Mouse (Mus musculus): ENCODE data around the gene Lrrc20. TPM values are rescaled to one million over a fixed set of nuclear protein-coding genes. Genes with fewer than 3 reads are reported as not detected.

The Lrrc20 gene
- total and polyA plus RNA-seq, 2 experiments from 2014 or later: 8.3 to 15.5 TPM

- H3K4me1 ChIP-seq (ENCODE audit: insufficient read depth, low read length): no peaks in the 10 kb centered on the region
- no peaks in the 10 kb centered on the region; the same call in 1 of the 2 replicates for H3K27me3 ChIP-seq (ENCODE audit: insufficient read depth, low read length)
- TF ChIP-seq CTCF (IDR thresholded peaks at IDR 0.05): no peak
- DNase-seq (ENCODE audit: low spot score) (no peak), ATAC-seq (ENCODE audit: low FRiP score) (no peak)
- H3K4me2 ChIP-seq (ENCODE audit: low read depth, low read length, poor library complexity, severe bottlenecking): no peak overlapping the region
- no peak overlapping the region for H3K4me3 ChIP-seq (ENCODE audit: low read depth, low read length)
- H3K9me3 ChIP-seq (ENCODE audit: low read length): no peaks in the 10 kb centered on the region
- H3K27ac ChIP-seq (ENCODE audit: low read depth, low read length): no peak overlapping the region
- no peaks in the 10 kb centered on the region for H3K36me3 ChIP-seq (ENCODE audit: insufficient read depth, low read length)
- 94% methylated on average over 10 of the region's 10 CpGs for WGBS
- no peak overlapping the region for H3K9ac ChIP-seq (replicated peaks; ENCODE audit: low read length, poor library complexity, severe bottlenecking)
Measured at GRCm38 (mm10) chr10:61479461-61479860, 3.9 kb downstream of the Lrrc20 start.

DNA sequence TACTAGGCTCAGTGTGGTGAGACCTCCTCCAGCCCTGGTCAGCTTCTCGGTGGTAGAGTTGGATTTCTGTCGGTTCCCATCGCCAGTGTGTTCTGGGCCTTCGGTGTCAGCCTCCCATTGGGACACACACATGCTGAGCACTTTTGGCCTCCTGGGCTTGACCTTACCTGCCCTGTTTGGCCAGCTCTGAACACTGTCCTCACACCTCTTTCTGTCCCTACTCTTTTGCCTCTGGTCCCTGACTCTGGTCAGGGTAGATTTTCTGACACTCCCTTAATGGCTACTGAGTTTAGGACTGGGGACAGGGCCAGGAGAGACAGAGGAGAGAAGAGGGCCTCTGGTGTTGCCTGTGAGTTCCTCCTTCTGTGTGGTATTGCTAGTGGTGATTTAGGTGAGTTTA lies 4.3 kb downstream of the Lrrc20 start:
- Histone ChIP-seq H3K36me3 (ENCODE audit: insufficient read depth, low read length) (no peaks in the 10 kb centered on the region), H3K27me3 (ENCODE audit: insufficient read depth, low read length) (no peaks in the 10 kb centered on the region; the same call in 1 of the 2 replicates), H3K4me1 (ENCODE audit: insufficient read depth, low read length) (no peaks in the 10 kb centered on the region), H3K27ac (ENCODE audit: low read depth, low read length) (no peak overlapping the region), H3K4me3 (ENCODE audit: low read depth, low read length) (no peak overlapping the region), H3K9ac (replicated peaks; ENCODE audit: low read length, poor library complexity, severe bottlenecking) (no peak overlapping the region), H3K9me3 (ENCODE audit: low read length) (no peaks in the 10 kb centered on the region), H3K4me2 (ENCODE audit: low read depth, low read length, poor library complexity, severe bottlenecking) (no peak overlapping the region)
- DNase-seq (ENCODE audit: low spot score) (no peak), ATAC-seq (ENCODE audit: low FRiP score) (no peak)
- no peak for TF ChIP-seq CTCF (IDR thresholded peaks at IDR 0.05)
- 96% methylated on average over 4 of the region's 4 CpGs for WGBS

DNA sequence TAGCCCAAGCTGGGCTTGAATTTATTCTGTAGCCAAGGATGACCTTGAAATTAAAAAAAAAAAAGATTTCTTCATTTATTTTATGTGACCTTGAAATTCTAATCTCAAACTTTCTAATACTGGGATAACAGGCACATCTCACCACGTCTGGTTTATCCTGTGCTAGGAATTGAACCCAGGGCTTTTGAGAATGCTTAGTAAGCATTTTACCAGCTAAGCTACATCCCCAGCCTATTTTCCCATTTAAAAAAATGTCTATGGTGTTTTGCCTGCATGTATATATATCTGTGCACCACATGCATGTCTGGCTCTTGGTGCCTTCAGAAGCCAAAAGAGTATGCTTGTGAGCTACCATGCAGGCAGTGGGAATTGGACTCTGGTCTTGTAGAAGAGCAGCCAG lies 4.9 kb downstream of the Lrrc20 start:
- Histone ChIP-seq H3K4me1 (ENCODE audit: insufficient read depth, low read length) (no peaks in the 10 kb centered on the region), H3K9me3 (ENCODE audit: low read length) (no peaks in the 10 kb centered on the region), H3K27ac (ENCODE audit: low read depth, low read length) (no peak overlapping the region), H3K4me2 (ENCODE audit: low read depth, low read length, poor library complexity, severe bottlenecking) (no peak overlapping the region), H3K4me3 (ENCODE audit: low read depth, low read length) (no peak overlapping the region), H3K27me3 (ENCODE audit: insufficient read depth, low read length) (no peaks in the 10 kb centered on the region; the same call in 1 of the 2 replicates), H3K36me3 (ENCODE audit: insufficient read depth, low read length) (no peaks in the 10 kb centered on the region), H3K9ac (replicated peaks; ENCODE audit: low read length, poor library complexity, severe bottlenecking) (no peak overlapping the region)
- no peak for ATAC-seq (ENCODE audit: low FRiP score)
- DNase-seq (ENCODE audit: low spot score): no peak
- no peak for TF ChIP-seq CTCF (IDR thresholded peaks at IDR 0.05)
- 76% methylated on average over 1 of the region's 1 CpGs for WGBS

DNA sequence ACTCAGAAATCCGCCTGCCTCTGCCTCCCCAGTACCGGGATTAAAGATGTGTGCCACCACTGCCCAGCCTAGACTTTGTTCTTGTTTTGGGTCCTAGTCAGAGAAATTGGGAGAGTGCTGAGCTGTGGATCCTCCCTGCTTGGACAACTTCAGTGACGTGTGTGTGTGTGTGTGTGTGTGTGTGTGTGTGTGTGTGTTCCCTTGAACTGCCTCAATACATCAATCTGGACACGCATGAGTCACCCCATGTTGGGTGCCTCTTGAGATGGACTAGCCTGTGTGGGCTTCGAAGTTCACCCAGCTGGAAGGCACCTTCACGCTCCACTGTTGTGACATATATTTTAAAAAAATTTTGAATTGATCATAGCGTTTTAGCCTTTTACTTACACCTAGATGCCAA lies 7.2 kb downstream of the Lrrc20 start:
- Histone ChIP-seq H3K4me3 (ENCODE audit: low read depth, low read length) (no peak overlapping the region), H3K9me3 (ENCODE audit: low read length) (no peaks in the 10 kb centered on the region), H3K4me1 (ENCODE audit: insufficient read depth, low read length) (no peaks in the 10 kb centered on the region), H3K27me3 (ENCODE audit: insufficient read depth, low read length) (no peaks in the 10 kb centered on the region; the same call in 1 of the 2 replicates), H3K4me2 (ENCODE audit: low read depth, low read length, poor library complexity, severe bottlenecking) (no peak overlapping the region), H3K27ac (ENCODE audit: low read depth, low read length) (no peak overlapping the region), H3K9ac (replicated peaks; ENCODE audit: low read length, poor library complexity, severe bottlenecking) (no peak overlapping the region), H3K36me3 (ENCODE audit: insufficient read depth, low read length) (no peaks in the 10 kb centered on the region)
- no peak for ATAC-seq (ENCODE audit: low FRiP score)
- DNase-seq (ENCODE audit: low spot score): no peak
- 93% methylated on average over 7 of the region's 7 CpGs for WGBS
- no peak for TF ChIP-seq CTCF (IDR thresholded peaks at IDR 0.05)

DNA sequence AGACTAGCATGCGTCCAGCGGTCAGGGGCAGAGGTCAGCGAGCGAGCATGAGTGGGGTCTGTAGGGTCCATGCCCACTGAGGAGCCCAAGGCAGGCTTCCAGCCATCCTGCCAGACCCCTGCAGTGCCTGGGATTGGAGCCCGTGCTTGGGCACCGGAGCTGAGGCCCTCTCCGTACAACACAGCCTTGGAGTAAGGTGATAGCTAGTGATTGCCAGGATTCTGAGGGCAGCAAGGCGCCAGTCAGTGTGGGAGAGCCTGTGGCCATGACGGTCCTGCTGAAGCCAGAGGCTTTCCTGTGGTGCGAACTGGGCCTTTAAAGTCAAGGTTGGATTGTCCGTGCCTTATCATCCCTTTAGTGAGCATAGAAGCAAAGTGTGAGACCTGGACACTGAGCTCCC lies 9.2 kb downstream of the Lrrc20 start:
- 81% methylated on average over 11 of the region's 11 CpGs for WGBS
- H3K36me3 ChIP-seq (ENCODE audit: insufficient read depth, low read length): no peaks in the 10 kb centered on the region
- TF ChIP-seq CTCF (IDR thresholded peaks at IDR 0.05): no peak
- no peak overlapping the region for H3K27ac ChIP-seq (ENCODE audit: low read depth, low read length)
- H3K4me1 ChIP-seq (ENCODE audit: insufficient read depth, low read length): no peaks in the 10 kb centered on the region
- ATAC-seq (ENCODE audit: low FRiP score) (no peak), DNase-seq (ENCODE audit: low spot score) (no peak)
- H3K27me3 ChIP-seq (ENCODE audit: insufficient read depth, low read length): no peaks in the 10 kb centered on the region; the same call in 1 of the 2 replicates
- no peak overlapping the region for H3K4me2 ChIP-seq (ENCODE audit: low read depth, low read length, poor library complexity, severe bottlenecking)
- no peak overlapping the region for H3K4me3 ChIP-seq (ENCODE audit: low read depth, low read length)
- no peaks in the 10 kb centered on the region for H3K9me3 ChIP-seq (ENCODE audit: low read length)
- H3K9ac ChIP-seq (replicated peaks; ENCODE audit: low read length, poor library complexity, severe bottlenecking): no peak overlapping the region

- Histone ChIP-seq H3K4me2 (ENCODE audit: low read depth, low read length, poor library complexity, severe bottlenecking) (no peak overlapping the region), H3K9me3 (ENCODE audit: low read length) (no peaks in the 10 kb centered on the region), H3K4me1 (ENCODE audit: insufficient read depth, low read length) (no peaks in the 10 kb centered on the region), H3K9ac (replicated peaks; ENCODE audit: low read length, poor library complexity, severe bottlenecking) (no peak overlapping the region), H3K4me3 (ENCODE audit: low read depth, low read length) (no peak overlapping the region), H3K27me3 (ENCODE audit: insufficient read depth, low read length) (no peaks in the 10 kb centered on the region; the same call in 1 of the 2 replicates), H3K36me3 (ENCODE audit: insufficient read depth, low read length) (no peaks in the 10 kb centered on the region), H3K27ac (ENCODE audit: low read depth, low read length) (no peak overlapping the region)
- no peak for TF ChIP-seq CTCF (IDR thresholded peaks at IDR 0.05)
- no peak for ATAC-seq (ENCODE audit: low FRiP score)
- DNase-seq (ENCODE audit: low spot score): no peak
- 87% methylated on average over 8 of the region's 8 CpGs for WGBS
Measured at GRCm38 (mm10) chr10:61486551-61487339, 11.1 kb downstream of the Lrrc20 start.
